Mouse (Mus musculus) cerebellum, adult 8-10 months (tissue): ENCODE results near the gene Ruvbl2.
"Not testable (repeated sequence)": the region's sequence is repeated elsewhere in the genome, so short reads cannot be mapped to it uniquely, and the experiment has no call there.

Experiments used
- DNase-seq: peaks from one replicate; pipeline ENCODE4 v3.0.0; 2022

Gene Ruvbl2

DNA sequence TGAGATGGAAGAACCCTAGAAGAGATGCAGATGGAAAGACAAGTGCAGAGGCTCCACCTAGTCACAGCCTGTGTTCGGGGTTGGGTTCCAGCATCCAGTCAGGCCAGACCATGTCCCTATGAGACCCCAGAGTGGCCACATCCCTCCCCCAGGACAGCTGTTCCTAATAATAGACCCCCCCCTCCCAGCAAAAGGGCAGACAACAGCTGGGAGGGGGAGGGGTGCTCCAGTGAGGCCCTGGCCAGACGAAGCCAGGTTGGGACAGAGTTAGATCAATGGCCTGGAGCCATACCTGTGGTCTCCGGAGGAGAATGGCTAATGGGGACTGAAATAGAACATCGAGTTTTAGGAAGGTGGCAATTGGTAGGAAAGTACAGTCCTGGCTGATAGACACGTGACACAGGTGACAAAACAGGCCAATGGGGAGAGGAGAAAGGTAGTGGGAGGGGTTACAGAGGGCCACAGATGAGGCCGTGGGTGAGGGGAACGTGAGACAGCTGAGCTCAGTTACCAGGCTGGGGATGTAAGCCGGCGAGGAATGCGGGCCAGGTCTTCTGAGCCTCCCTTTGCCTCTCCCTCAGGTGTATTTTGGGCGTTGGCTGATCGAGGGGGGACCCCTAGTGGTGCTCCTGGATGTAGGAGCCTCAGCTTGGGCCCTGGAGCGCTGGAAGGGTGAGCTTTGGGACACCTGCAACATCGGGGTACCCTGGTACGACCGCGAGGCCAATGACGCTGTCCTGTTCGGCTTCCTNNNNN, at the start of gene Ruvbl2:
Gene Ruvbl2 (minus strand): TSS at position 576 of the 756 bp plus-strand sequence.
- no peak for DNase-seq

DNA sequence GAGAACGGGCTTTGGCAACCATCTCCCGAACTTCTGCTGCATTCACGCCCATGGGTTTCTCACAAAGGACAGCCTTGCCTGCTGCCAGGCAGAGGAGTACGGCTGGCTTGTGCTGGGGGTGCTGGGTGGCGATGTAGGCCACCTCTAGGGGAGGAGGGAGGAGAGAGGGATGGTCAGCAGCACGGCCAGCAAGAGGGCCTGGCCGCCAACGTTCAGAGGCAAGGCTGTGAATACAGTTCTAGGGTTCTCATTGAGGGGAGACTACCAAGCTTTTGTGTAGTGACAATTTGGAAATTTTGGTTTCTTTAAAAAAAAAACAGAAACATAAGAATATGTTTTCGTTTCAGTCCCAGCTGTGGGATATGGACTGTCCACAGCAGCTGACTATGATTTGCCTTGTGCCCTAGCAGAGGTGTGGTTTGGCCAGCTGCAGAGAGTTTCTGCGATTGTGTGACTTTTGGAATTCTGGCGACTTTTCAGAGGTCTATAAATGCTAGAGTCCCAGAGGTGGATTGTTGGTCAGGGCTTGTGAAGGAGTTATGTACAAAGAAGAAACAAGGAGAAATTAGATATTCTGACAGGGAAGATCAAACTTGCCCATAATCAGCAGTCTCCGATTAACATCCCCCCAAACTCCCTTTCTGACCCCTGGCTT, 49.0 kb upstream of the Ruvbl2 start, which contains the start of gene Gm45808:
Gene Gm45808 (minus strand): TSS at position 51 of the 655 bp plus-strand sequence.
- DNase-seq: no peak

DNA sequence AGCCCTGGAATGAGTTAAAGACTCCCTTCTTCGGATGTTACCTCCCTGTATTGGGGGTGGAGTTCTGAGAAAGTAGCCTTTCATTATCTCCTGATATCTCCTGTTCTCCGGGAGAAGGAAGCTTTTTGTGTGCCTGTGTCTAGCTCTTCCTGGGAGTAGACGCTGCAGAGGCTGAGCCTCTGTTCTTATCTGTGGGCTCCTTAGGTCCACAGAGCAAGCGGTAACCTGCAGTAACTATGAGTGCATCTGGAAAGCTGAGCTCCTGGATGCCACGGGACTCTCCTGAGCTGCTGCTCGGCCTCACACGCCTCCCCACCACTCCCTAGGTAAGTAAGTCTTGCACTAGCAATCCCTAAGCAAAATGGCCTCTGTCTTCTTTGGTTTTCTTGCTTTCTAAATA, 48.3 kb upstream of the Ruvbl2 start:
- no peak for DNase-seq

DNA sequence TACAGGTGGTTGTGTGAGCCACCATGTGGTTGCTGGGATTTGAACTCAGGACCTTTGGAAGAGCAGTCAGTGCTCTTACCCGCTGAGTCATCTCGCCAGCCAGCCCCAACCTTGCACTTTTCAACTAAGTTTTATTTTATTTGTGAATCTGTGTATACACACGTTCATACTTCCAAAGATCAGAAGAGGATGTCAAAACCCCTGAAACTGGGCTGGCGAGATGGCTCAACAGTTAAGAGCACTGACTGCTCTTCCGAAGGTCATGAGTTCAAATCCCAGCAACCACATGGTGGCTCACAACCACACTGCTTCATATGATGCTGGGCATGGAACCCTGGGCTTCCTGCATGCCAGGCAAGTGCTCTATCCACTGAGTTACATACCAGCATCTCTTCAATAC, 47.1 kb upstream of the Ruvbl2 start:
- not testable (repeated sequence) for DNase-seq

DNA sequence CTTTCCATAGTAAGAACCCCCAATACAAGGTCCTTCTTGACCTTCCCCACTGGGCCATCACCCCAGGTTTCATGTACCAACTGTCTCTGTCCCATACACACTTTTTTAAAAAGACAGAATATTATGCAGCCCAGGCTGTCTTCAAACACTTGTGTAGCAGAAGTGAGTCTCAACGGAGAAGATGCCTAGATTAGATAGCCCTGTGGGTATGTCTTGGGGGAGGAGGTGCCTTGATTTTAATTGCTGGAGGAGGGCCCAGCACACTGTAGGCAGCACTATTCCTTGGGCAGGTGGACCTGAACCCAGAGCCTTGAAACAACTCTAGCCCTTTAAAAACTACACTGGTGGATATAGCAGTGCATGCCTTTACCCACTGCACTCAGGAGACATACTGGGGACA, 44.3 kb upstream of the Ruvbl2 start:
- DNase-seq: no peak

DNA sequence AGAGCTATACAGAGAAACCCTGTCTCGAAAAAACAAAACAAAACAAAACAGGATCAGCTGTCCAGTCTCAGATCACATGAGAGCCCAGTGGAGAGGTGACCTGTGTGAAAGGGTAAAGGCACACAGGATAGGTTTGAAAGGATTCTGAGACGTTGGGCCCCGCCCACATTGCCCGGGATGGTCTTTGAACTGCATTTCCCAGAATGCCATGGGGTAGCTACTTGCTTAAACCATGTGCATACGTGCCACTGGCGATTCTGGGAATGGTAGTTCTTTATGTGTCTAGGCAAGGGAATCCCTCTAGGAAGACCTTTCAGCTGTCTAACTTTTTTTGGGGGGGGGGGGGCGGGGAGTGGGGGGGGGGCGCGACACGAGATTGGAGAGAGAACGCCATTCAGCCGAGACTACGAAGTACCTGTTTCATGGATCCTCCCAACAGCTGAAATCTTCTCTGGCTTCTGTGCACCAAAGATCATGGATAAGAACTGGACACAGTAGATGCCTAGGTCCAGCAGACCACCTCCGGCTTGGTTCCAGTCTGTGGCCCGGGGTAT, 43.6 kb upstream of the Ruvbl2 start, which contains the start of gene Tulp2:
Gene Tulp2 (plus strand): TSS at position 504 of the 554 bp plus-strand sequence.
- no peak for DNase-seq

DNA sequence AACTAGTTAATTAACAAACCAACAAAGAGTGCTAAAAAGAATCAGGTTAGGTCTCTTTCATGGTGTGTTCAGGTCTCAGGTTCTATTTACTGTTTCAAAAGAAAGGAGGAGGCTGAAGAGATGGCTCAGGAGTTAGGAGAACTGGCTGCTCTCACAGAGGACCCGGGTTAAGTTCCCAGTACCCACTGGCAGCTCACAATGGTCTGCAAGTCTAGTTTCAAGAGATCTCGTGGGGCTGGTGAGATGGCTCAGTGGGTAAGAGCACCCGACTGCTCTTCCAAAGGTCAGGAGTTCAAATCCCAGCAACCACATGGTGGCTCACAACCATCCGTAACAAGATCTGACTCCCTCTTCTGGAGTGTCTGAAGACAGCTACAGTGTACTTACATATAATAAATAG, 42.4 kb upstream of the Ruvbl2 start:
- not testable (repeated sequence) for DNase-seq

DNA sequence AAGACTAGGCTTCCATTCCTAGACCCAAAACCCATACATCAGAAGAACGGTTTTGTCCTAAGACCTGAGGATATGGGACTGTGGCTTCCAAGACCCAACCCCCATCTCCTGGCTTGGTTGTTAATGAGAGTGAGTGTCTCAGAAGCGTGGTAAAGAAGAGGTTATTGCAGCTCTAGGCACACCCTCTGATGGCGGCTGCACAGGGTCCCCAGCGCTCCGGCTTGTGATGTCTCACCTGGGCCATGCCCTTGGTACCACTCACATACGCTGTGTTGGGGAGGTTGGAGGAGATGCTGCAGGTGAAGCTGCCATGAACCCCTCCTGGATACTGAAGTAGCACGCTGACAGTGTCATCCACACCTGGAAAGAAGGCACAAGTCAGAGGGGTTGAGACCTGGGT, 40.9 kb upstream of the Ruvbl2 start:
- DNase-seq: no peak

DNA sequence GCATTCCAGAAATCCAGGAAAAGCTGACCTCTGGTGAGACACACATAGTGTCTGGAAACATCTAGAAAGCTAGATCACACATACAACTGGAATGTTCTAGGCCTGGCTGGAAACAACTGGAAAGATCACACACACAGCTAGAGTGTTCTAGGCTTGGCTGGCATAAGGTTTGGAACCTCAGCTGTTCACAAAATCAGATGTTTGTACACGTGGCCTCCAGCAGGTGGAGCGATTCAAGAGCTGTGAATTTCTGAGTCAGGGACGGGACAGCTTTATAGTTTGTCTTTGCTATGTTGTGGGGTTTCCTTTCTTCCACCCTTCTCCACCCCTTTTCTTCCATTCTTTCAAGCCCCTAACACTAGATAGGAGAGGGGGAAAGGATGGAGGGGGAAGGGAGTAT, 39.1 kb upstream of the Ruvbl2 start:
- no peak for DNase-seq

DNA sequence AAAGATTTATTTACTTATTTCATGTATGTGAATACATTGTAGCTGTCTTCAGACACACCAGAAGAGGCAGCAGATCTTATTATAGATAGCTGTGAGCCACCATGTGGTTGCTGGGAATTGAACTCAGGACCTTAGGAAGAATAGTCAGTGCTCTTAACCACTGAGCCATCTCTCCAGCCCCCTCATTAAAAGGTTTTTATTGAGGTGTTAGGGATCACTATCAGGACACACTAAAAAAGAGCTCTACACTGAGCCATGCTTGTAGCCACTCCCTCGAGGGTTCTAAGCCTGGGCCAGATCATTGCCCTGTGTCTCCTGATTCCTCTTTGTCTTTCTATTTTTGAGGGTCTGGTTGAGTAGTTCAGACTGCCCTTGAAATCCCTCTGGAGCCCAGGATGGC, 38.6 kb upstream of the Ruvbl2 start:
- no peak for DNase-seq

DNA sequence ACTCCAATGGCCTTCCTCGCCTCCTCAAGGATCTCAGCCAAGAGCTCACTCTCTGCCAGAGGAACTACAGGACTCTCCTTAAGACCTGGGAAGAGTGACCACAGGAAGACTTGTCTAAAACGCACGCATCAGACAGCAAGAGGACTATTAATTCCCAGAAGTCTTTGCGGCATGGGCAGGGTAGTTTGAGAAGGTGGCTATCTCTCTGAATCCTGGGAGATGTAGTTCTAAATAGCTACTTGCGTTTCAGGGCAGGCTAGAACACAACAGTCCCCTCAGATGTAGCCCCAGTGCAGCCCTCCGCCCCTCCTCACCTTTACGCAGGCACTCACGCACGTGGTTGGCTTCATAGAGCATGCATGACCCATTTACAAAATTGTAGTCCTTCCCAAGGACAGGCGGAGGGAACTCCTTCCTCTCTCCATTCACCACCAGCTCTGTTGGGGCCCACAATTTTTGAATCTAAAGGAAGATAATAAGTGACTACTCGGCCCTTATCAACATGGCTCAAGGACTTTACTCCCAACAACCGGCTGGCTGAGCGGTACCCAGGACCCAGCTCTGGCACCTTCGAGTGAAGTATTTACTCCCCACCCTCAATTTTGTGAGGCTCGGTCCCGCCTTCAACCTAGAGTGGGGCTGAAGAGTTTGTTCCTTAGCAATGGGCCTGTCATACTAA, 37.5 kb upstream of the Ruvbl2 start:
- no peak for DNase-seq

DNA sequence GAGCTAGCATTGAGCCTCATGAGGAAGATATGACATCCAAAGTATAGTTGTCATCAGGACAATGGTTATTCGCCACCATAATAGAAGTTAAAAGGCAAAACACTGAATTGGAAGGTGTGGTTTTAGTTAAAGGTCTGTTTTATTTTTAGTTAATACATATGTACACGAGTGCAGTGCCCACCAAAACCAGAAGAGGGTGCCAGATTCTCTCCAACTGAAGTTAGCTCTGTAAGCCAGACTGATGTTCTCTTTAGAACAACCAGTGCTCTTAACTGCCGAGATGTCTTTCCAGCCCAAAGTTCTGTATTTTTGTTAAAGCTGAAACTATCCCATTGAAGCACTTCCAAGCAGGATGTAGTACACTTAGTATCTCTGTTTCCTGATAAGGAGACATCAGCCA, 33.0 kb upstream of the Ruvbl2 start:
- no peak for DNase-seq

DNA sequence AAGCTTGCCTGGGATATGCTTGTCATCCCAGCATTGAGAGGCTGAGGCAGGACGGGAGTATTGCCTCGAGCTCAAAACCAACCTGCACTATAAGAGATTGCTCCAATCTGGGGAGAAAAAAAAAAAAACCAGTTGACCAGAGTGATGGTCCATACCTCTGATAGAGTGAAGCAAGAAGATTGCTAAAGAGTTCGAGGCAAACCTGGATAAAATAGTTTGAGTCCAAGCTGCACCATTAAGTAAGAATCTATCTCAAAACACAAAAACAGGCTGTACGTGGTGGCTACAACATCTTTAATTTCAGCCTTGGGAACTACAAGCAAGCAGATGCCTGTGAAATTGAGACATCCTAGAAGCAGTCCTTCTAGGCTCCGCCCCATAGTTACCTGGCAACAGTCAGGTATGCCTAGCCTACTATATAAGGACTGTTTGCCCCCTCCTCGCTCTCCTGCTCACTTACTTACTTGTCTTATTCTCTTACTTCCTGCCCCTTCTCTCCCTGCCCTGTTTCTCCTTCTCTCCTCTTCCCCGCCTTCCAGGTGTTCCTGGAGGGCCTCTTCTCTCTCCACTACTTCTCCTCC, 29.3 kb upstream of the Ruvbl2 start:
- DNase-seq: no peak

DNA sequence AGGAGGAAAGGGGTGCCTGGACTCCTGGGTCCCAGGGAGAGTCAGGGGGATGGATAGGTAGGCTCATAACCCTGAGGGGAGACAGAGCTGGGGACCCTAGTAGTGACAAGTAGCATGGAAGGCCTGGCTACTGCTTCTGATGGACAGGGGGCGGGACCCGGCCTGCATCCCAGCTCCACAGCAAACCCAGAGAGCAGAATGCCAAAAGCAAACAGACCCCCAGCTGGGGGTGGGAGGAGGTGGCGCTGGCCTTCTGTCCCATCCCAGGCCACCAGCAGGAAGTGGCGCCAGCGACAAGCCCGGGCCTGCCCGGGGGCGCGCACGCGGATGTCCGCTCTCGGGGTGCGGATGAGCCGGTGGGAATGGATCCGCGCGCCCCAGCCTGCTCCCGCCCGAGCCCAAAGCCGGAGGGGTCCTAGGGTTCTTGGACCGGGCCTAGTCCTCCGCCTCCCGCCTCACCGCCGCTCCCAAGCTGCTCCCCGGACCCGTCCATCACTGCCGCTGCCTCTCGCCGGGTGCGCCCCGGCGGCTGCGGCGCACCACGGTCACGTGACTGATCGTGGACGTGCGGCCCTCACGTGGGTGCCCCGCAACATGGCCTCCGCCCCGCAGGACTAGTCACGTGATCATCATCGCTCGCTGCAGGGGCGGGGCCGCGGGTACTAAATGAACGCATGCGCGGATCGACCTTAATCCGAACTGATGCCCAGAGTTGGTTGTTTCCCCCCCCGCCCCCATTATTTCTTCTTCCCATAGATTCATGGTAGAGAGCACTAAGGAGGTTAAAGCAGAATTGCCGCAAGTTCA, 28.6 kb upstream of the Ruvbl2 start, which contains the start of gene Bax:
Gene Bax (minus strand): TSS at position 616 of the 807 bp plus-strand sequence.
- peak; percentile 98 for DNase-seq

DNA sequence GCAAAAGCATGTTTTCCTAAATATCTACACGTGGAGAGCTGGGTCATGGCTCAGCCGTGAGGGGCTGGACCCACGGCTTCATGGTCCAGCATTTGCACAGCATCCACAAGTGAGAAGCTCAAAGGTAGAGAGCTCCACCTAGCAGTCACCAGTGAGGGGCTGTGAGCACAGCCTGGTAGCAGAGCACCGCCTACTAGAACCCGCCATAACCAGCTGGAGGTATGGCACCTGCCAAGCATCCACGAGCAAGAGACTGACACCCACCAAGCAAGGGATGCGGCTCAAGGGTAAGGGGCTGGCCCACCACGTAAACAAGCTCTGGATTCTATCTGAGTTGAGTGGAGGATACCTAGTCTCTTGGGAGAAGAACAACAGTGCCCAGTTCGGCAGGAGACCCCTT, 27.7 kb upstream of the Ruvbl2 start:
- no peak for DNase-seq

DNA sequence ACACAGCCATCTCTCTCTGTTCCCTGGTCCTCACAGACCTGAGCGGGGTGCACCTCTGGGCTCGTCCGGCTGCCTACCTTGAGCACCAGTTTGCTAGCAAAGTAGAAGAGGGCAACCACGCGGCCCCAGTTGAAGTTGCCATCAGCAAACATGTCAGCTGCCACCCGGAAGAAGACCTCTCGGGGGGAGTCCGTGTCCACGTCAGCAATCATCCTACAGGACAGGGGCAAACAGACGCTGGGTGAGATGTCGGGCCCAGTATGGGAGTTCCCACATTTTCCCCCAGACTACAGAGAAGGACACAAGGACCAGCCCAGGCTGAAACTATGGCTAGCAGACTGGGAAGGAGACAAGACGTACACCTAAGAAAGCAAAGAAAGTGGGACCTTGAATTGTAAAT, 27.2 kb upstream of the Ruvbl2 start:
- no peak for DNase-seq

DNA sequence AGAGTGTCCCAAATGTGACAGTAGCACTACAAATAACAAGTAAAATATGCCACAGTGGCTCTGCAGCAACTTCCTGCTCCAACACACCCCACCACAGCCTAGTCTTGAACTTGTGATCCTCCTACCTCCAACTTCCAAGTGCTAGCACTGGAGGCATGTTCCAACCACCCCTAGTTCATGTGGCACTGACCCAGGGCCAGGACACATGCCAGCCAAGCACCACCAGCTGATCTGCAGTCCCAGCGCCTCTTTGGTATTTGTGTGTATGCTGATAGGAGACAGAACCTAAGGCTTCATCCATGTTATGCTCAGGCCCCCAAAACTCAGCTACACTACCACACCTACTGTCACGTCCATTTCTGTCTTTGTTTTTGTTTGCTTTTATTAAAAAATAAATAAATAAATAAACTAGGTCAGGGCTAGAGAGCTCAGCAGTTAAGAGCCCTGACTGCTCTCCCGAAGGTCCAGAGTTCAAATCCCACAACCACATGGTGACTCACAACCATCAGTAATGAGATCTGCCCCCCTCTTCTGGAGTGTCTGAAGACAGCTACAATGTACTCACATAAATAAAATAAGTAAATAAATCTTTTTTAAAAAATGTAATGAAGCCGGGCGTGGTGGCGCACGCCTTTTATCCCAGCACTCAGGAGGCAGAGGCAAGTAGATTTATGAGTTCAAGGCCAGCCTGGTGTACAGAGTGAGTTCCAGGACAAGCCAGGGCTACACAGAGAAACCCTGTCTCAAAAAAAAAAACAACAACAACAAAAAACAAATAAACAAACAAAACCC, 26.3 kb upstream of the Ruvbl2 start:
- no peak for DNase-seq

DNA sequence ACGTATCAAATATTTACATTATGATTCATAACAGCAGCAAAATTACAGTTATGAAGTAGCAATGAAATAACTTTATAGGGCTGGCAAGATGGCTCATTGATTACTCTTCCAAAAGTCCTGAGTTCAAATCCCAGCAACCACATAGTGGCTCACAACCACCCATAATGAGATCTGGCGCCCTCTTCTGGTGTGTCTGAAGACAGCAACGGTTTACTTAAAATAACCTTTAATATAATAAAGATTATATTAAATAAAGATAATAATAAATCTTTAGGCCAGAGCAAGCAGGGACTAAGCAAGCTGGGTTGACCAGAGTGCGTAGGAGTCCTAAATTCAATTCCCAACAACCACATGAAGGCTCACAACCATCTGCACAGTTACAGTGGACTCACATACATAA, 25.0 kb upstream of the Ruvbl2 start:
- not testable (repeated sequence) for DNase-seq

DNA sequence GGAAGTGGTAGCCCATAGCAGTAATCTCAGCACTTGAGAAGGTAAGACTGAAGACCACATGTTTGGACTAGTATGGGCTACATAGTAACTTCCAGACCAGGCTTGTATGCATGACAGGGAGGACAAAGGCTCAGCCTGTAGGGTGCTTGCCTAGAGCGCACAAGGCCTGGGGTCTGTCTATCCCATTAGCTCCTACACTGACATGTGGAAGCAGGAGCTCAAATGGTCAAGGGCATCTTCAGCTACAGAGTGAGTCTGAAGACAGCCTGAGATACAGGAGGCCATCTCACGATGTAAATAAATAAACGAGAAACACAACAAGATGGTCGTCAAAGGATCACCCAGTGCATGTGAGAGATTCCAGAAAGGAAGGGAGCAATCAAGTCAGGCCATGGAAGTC, 24.4 kb upstream of the Ruvbl2 start:
- no peak for DNase-seq

DNA sequence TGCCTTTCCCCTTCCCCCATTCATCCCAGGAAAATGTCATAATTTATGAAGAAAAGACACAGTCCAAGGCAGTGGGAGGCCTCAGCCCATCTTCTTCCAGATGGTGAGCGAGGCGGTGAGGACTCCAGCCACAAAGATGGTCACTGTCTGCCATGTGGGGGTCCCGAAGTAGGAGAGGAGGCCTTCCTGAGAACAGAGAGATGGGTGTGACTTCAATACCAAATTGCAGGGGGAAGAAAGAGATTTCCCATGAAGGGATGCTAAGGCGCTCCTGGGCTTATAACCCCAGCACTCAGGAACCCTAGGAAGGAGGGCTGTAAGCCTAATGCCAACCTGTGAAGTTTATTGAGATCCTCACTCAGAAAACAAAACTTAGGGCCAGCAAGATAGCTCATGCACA, 23.9 kb upstream of the Ruvbl2 start:
- DNase-seq: no peak

DNA sequence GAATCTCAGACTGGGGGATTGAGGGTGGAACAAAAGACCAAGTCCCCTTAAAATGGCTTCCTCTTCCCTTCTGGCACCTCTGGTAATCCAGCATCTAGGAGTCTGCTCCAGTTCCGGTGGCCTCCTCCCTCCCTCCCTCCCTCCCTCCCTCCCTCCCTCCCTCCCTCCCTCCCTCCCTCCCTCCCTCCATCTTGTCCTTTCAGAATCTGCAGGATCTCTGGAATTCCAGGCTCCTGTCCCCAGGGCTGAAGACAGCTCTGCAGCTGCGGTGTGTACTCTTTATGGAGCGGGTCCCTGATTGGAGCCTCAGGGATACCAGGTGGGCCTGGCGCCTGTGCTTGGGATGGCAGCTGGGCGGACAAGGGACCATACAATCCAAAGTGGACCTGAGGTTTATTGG, 23.4 kb upstream of the Ruvbl2 start:
- DNase-seq: no peak
